Mouse (Mus musculus): Measurements from ENCODE around the gene Coq8a.

Coq8a gene

GRCm38 (mm10) chr1:180198959-180199714 lies at the start of gene Coq8a:
Gene Coq8a, minus strand, starts transcription at chr1:180199602.
- no peak for DNase-seq (ENCODE audit: low spot score in 2 of 2)

- DNase-seq (ENCODE audit: low spot score in 2 of 2): no peak
Measured at GRCm38 (mm10) chr1:180248593-180249146, 49.3 kb upstream of the Coq8a start.

- DNase-seq (ENCODE audit: low spot score in 2 of 2): no peak
Measured at GRCm38 (mm10) chr1:180247901-180248300, 48.5 kb upstream of the Coq8a start.

- DNase-seq (ENCODE audit: low spot score in 2 of 2): no peak
Measured at GRCm38 (mm10) chr1:180245741-180246507, 46.5 kb upstream of the Coq8a start.

GRCm38 (mm10) chr1:180231729-180232128 lies 32.3 kb upstream of the Coq8a start:
- DNase-seq (ENCODE audit: low spot score in 2 of 2): no peak

- no peak for DNase-seq (ENCODE audit: low spot score in 2 of 2)
Measured at GRCm38 (mm10) chr1:180230580-180230979, 31.2 kb upstream of the Coq8a start.

GRCm38 (mm10) chr1:180229906-180230305 lies 30.5 kb upstream of the Coq8a start:
- DNase-seq (ENCODE audit: low spot score in 2 of 2): no peak

GRCm38 (mm10) chr1:180228854-180229253 lies 29.5 kb upstream of the Coq8a start:
- no peak for DNase-seq (ENCODE audit: low spot score in 2 of 2)

GRCm38 (mm10) chr1:180226766-180227165 lies 27.4 kb upstream of the Coq8a start:
- no peak for DNase-seq (ENCODE audit: low spot score in 2 of 2)

GRCm38 (mm10) chr1:180226221-180226713 lies 26.9 kb upstream of the Coq8a start:
- no peak for DNase-seq (ENCODE audit: low spot score in 2 of 2)

- DNase-seq (ENCODE audit: low spot score in 2 of 2): no peak
Measured at GRCm38 (mm10) chr1:180225500-180226220, 26.3 kb upstream of the Coq8a start.

- no peak for DNase-seq (ENCODE audit: low spot score in 2 of 2)
Measured at GRCm38 (mm10) chr1:180222007-180222406, 22.6 kb upstream of the Coq8a start.

- DNase-seq (ENCODE audit: low spot score in 2 of 2): no peak
Measured at GRCm38 (mm10) chr1:180220791-180221542, 21.6 kb upstream of the Coq8a start.

- DNase-seq (ENCODE audit: low spot score in 2 of 2): no peak
Measured at GRCm38 (mm10) chr1:180216541-180217276, 17.3 kb upstream of the Coq8a start.

GRCm38 (mm10) chr1:180215044-180215443 lies 15.6 kb upstream of the Coq8a start:
- peak; percentile 34 to 42 for DNase-seq (ENCODE audit: low spot score in 2 of 2)

- no peak for DNase-seq (ENCODE audit: low spot score in 2 of 2)
Measured at GRCm38 (mm10) chr1:180212911-180213310, 13.5 kb upstream of the Coq8a start.

GRCm38 (mm10) chr1:180210781-180211271 lies 11.4 kb upstream of the Coq8a start:
- DNase-seq (ENCODE audit: low spot score in 2 of 2): no peak

- no peak for DNase-seq (ENCODE audit: low spot score in 2 of 2)
Measured at GRCm38 (mm10) chr1:180210031-180210432, 10.6 kb upstream of the Coq8a start.

GRCm38 (mm10) chr1:180208370-180208769 lies 9.0 kb upstream of the Coq8a start:
- no peak for DNase-seq (ENCODE audit: low spot score in 2 of 2)

- DNase-seq (ENCODE audit: low spot score in 2 of 2): no peak
Measured at GRCm38 (mm10) chr1:180200722-180201121, 1.3 kb upstream of the Coq8a start.

All from frontal cortex, postnatal 14 days (tissue).